Mouse (Mus musculus) subcutaneous adipose tissue, adult 2 months (tissue): ENCODE measurements around the gene Rmnd5b. TPM values are rescaled to one million over a fixed set of nuclear protein-coding genes. Genes with fewer than 3 reads are reported as not detected.

Experiments used
- polyA plus RNA-seq: library from polyadenylated mRNA; depleted of rRNA; stranded (reverse); fragments of >200 nt; gene quantifications from 2 replicates; pipeline ENCODE4 v1.2.3, GENCODE M21; 2012; ENCODE audit warnings: low replicate concordance; rRNA removed

The Rmnd5b gene
- polyA plus RNA-seq, result 52.2 and 111 TPM in 2 replicates

DNA sequence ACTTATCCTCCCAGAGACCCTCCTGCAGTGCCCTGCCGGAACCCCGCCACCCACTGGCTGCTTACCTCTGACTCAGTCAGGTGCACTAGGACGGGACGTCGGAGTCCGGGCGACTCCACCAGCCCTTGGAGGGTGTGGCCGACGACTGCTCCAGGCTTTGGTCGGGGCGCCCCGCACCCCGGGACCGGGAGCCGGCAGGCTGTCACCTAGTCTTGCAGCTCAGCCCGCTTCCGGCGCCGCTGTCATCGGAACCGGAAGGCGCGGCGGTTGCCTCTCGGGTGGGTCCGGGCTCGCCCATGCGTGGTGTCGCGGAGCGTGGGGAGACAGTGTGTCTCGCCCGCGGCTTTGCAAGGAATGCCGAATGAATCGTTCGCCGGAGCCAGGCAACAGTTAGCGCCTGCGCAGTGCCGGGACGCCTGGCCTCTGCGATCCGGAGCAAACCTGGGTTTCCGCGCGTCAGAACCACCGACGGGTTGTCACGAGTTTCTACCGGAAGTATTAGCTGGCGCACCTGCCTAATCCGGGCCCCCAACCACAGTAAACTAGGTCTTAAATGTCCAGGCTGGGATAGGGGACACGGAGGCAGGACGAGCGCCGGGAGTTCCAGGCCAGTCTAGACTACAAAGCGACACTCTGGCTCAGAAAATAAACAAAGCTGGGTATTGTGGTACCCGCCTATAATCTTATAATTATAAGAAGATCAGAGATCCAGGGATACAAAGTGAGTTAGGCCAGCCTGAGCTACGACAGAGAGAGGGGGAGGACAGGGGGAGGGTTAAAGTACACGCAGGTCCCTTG, at the start of gene Rmnd5b:
Rmnd5b (minus strand) TSS at position 372 of the 798 bp plus-strand sequence.

DNA sequence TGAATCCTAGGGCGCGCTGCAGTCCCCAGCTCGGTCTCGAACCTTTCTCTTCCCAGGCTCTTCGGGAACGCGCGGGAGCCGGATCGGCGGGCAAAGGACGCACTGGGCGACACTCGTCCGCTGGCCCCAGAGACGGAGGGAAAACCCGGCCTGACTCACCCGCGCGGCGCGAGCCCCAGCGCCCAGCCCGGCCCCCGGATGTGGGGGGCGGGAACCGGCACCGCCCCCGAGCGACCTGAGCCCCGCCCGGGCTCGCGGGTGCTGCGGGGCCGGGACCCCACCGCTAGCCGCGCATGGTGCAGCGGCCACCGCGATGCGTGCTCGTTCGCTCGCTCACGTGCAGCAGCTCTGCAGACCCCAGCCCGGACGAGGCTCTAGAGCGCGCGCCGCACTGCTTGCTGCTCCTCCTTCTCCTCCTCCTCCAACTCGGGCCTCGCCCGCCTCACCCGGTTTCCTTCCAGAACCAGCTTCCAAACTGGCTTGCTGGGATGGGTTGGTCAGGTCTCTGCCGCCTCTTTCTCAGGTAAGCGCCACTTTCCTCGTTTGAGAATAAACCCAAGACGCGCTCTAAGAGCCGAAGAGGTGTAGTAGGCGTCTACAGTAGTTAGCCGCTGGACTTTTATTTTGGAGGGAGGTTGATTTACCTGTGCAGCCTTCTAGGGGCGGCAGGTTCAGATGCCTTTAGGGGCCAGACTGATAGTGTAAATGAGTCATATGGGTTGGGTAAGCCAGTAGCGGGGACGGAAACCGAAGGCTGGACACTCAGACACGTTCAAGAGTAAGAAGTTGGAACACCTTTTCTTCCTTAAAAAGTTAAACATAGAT, 15.2 kb upstream of the Rmnd5b start, which contains the start of the genes N4bp3 and D930048N14Rik:
N4bp3 (minus strand) TSS at position 152 of the 825 bp plus-strand sequence.
D930048N14Rik (plus strand) TSS at position 264 of the 825 bp plus-strand sequence.

DNA sequence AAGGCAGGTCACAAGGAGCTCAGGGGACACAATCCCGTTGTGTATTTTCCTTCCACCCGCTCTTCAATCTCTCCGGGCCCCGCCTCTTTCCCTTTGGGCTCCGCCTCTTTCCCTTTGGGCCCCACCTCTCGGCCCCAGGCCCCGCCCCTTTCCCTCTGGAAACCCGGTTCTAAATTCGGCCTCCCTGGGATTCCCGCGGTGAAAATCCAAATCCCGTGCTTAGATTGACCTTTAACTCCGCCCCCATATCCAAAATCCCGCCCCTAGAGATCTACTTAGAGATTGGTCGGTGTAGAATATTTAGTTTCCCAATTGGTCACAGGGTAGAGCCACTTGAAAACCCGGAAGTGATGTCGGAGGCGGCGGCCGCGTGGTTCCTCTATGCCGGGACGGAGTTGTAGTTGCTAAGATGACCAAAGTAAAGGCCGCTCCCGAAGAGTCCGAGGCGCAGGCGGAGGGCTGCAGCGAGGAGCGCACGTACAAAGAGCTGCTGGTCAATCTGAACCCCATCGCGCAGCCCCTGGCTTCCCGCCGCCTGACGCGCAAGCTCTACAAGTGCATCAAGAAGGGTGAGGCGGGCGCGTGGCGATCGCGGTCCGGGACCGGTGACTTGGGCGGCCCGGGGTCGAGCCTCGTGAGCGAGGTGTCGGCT, 16.2 kb downstream of the Rmnd5b start, which contains the start of gene Nhp2:
Nhp2 (plus strand) TSS at position 327 of the 652 bp plus-strand sequence.

DNA sequence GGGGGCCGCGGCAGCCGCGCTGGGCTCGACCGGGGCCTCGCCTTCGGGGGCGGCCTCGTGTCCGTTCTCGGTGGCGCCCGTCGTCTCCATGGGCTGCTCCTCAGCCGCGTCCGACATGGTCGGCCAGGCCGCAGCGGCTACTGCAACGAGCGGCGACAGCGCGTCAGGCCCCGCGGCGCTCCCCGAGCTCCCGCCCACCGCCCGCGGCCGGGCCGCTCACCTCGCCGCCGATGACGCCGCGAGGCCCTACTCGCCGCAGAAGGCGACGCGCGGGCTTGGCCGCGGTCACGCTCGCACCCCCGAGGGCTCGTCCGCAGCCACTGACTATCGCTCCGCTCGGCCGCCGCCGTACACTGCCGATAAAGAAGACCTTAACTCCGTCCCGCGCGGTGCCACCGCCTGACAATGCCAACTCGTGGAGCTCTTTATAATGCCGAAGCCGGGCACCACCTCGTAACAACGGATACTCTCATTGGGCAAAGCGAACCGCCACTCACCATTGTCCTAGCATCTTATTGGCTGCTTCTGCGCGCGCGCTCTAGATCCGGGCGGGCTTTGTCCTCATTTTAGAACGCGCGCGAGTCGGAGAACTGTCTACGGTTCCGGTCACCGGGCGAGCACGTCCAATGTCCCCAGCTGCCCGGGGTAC, 29.1 kb downstream of the Rmnd5b start, which contains the start of gene Hnrnpab:
Hnrnpab (minus strand) TSS at position 401 of the 649 bp plus-strand sequence.

DNA sequence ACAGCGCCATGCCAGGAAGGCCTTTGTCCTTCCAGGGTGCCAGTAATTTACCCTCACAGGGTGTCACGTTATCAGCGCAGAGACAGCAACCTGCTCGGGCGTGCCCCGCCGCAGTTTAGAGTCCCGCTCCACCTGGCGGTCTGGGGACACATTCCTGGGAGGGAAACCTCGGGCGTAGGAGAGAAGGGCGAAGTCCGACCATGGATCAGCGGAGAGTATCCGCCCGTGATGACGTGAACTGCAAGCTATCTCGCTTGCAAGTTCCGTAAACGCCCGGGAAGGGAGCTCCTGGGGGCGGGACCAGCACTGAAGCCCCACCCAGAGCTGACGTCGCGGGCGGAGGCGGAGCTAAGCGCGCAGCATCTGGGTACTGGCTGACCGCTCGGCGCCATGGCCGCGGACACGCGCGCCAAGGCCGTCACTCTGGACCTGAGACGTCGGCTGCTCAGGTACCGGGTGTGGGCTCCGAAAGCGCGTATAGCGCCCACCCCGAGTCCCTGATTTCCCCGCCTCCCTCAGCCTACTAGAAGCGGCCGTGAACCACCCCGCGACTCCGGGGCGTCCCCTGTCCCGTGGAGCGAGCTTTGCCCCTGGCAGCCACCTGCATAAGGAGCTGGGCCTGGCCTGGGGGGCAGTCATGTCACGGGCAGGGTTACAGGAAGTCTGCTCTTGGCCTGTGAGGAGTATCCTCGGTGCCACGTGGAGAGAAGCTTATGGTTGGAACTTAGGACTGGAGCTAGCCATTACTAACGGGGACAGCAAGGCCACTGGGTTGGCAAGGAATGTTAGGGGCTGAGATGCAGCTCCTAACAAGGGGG, 51.1 kb downstream of the Rmnd5b start, which contains the start of gene Phykpl:
Phykpl (plus strand) TSS at position 327 of the 818 bp plus-strand sequence.

Other genes starting within 250 kb of the Rmnd5b start
- gene Phykpl, start 51.1 kb downstream of the Rmnd5b start, polyA plus RNA-seq, result 26.8 and 30.8 TPM in 2 replicates
- 67.6 and 270 TPM in 2 replicates for gene Hnrnpab, start 29.0 kb downstream of the Rmnd5b start, polyA plus RNA-seq
- gene Nhp2, start 16.2 kb downstream of the Rmnd5b start, polyA plus RNA-seq, result 48.2 and 92.9 TPM in 2 replicates
- gene N4bp3, start 14.9 kb upstream of the Rmnd5b start, polyA plus RNA-seq, result 21.2 and 22.9 TPM in 2 replicates
- gene D930048N14Rik, start 15.1 kb upstream of the Rmnd5b start, polyA plus RNA-seq, result 14.2 and 16.8 TPM in 2 replicates
- 19.7 and 32.1 TPM in 2 replicates for gene 0610009B22Rik, start 53.0 kb upstream of the Rmnd5b start, polyA plus RNA-seq
- 18.3 and 19.8 TPM in 2 replicates for gene Sec24a, start 127.7 kb upstream of the Rmnd5b start, polyA plus RNA-seq
- gene Sar1b, start 127.8 kb upstream of the Rmnd5b start, polyA plus RNA-seq, result 25.9 and 37.9 TPM in 2 replicates
- gene Jade2, start 221.8 kb upstream of the Rmnd5b start, polyA plus RNA-seq, result 10.1 and 10.4 TPM in 2 replicates